Mouse (Mus musculus): ENCODE measurements at regions not wholly inside any gene's neighbourhood (a gene's known extent, or its start where the extent isn't known, plus 50 kb on each side); places are given as distances from the start of the nearest gene placed in this dataset.

GRCm38 (mm10) chr6:53143846-53144584 is 75.6 kb upstream of the Jazf1 start:
- DNase-seq (ENCODE audit: inconsistent ontology term): peak; percentile 92

GRCm38 (mm10) chr6:53134410-53134809 is 66.0 kb upstream of the Jazf1 start:
- DNase-seq (ENCODE audit: inconsistent ontology term): no peak

GRCm38 (mm10) chr6:53130717-53131330 is 62.4 kb upstream of the Jazf1 start:
- peak; percentile 77 for DNase-seq (ENCODE audit: inconsistent ontology term)

- no peak for DNase-seq (ENCODE audit: inconsistent ontology term)
These were observed 58.3 kb upstream of the Jazf1 start for GRCm38 (mm10) chr6:53126776-53127175.

GRCm38 (mm10) chr6:53124800-53125450 is 56.5 kb upstream of the Jazf1 start:
- no peak for DNase-seq (ENCODE audit: inconsistent ontology term)

- no peak for DNase-seq (ENCODE audit: inconsistent ontology term)
These were observed 52.0 kb upstream of the Jazf1 start for GRCm38 (mm10) chr6:53120385-53120784.

Measured in Muller cell, postnatal 12 days (primary cell).